Mouse (Mus musculus): Measurements from ENCODE around the gene Irf2bp1. TPM values are rescaled to one million over a fixed set of nuclear protein-coding genes. Genes with fewer than 3 reads are reported as not detected.

Irf2bp1 gene
- 40.1 TPM for polyA plus RNA-seq (2017; shearing (Covaris generic))

DNA sequence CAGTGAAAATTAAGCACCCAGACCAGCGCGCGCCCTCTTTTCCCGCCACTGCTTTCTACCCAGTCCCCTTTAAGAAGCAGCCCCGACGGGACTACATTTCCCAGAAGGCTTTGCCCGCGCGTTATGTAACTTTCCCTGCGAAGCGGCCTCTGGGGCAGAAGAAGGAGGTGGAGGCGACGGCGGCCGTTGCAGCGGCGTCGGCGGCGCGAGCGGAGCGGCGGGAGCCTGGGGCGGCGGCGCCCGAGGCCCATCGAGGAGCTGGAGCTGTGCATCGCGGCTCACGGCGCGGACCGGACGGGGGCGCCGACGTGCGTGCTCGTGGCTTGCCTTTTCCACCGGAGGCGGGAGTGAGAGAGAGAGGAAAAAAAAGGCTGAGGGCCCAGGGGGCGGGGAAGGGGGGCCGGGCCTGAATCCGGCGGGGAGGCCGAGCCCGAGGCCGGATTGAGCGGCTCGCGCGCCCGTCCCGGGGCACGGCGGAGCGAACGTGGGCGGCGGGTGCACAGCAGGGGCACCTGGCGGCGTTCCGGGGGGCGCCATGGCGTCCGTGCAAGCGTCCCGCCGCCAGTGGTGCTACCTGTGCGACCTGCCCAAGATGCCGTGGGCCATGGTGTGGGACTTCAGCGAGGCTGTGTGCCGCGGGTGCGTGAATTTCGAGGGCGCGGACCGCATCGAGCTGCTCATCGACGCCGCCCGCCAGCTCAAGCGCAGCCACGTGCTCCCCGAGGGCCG, at the start of gene Irf2bp1:
Gene Irf2bp1, plus strand, starts transcription at position 143 of the 729 bp plus-strand sequence.

DNA sequence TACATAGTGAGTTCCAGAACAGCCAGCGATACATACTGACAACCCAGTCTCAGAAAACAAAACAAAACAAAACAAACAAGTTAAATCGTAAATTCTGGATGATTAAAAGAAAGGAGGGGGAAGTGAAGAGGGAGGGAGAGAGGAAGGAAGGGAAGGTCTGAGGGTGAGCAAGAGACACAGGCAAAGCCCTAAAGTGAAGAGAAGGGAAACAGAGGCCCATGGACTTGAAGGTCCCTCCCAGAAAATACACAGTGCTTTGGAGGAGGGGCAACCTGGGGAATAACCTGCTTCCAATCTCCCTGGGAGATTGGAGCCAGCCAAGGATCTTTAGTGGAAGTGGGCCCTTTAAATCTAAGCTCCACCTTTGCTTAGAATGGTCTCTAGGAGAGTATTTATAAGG, 16.7 kb upstream of the Irf2bp1 start, which contains the start of gene Nanos2:
Gene Nanos2, plus strand, starts transcription at position 301 of the 400 bp plus-strand sequence.

DNA sequence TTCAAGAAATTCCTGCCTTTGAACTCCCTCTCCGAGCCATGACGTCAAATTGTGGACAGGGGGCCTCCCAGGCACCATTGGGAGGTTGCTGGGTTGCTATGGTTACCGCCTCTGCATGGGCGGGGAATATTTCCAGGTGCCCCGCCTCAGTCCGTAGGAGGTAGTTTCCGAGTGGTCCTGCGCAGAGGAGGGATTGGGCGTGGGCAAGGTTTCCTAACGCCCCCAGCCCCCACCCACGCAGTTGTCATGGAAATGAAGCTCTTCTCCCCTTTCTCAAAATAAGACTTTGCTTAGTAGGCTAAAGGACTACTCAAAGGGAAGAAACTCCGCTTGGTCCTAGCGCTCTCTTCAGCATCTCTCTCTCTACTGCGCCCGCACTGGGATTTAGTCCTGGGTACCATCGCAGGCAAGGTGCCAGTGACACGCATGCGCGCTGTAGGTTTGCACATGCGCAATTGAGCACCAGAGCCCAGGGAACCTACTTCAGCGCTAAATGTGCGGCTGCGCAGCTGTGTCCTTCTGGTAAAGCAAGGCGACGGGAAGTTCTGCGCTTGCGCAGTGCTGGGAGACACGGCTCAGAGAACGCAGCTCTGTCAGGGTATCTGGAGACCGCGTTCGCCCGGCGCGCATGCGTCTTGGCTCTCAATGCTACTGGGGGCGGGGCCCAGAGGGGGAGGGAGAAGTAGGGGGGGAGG, 13.1 kb upstream of the Irf2bp1 start, which contains the start of gene Mypop:
Gene Mypop, plus strand, starts transcription at position 645 of the 695 bp plus-strand sequence.

DNA sequence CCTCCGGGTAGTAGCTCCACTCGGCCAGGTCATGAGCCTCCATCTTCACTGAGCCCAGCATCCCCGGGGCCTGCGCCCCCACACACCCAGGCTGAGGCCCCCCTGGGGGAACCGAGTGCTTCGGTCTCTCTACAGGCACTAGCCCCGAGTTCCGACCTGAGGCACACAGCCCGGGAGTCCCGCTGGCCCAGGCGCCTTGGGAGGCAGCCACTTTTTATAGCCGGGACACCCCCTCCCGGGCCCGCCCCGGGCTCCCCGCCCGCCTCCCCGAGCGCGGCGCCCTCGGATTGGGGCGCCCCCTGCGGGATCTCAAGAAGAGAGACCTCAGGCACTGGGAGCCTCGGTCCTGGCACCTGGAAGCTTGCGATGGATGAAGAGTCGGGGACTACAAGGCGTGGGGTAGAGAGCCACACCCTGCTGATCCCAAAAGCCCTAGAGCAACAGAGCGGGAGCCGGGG, 19.5 kb downstream of the Irf2bp1 start, which contains the start of gene Foxa3:
Gene Foxa3, minus strand, starts transcription at position 182 of the 458 bp plus-strand sequence.

DNA sequence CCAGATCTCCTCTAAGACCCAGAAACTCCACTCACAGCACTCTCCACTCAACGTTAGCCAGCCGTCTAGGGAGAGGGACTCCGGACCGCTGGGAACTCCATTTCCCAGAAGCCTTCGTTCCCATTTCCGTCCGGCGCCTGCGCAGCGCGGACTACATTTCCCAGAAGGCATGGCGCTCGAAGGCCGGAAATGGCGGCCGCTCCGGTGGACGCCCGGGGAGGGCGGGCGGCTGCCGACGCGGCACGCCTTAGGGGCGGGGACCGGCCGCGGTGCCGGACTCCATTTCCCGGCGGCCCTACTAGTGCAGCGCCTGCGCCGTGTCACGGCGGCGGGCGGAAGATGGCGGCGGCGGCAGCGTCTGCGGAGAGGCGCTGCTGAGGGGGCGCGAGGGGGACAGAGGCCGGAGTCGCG, 20.3 kb downstream of the Irf2bp1 start, which contains the start of gene Sympk:
Gene Sympk, plus strand, starts transcription at position 282 of the 411 bp plus-strand sequence.

DNA sequence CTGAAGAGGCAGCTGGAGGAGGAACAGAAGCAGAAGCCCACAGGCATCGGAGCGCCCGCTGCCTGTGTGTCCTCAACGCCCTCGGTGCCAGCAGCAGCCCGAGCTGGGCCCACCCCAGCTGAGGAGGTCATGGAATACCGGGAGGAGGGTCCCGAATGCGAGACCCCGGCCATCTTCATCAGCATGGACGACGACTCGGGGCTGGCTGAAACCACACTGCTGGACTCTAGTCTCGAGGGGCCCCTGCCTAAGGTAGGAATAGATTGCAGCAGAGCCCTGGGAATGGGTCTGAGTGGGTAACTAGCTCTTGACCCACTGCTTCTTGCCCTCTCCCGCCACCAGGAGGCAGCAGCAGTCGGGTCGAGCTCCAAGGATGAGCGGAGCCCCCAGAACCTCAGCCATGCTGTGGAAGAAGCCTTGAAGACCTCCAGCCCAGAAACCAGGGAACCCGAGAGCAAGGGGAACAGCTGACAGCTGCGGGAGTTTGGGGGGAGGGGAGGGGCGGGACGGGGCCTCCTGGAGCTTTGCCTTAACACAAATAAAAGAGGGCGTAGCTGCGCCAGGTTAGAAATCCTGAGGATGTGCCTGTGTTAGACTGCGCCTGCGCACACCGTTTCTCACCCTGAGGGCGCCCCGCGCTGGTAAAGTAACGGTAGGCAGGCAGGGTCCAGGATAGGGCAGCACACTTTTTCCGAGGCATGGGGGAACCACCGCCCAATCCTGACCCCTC, 50.4 kb downstream of the Irf2bp1 start, which contains the start of gene Rsph6a:
Gene Rsph6a, plus strand, starts transcription at position 644 of the 730 bp plus-strand sequence.

Other genes starting within 250 kb of the Irf2bp1 start
- not detected for gene Psg19, start 205.5 kb upstream of the Irf2bp1 start, polyA plus RNA-seq (2017; shearing (Covaris generic))
- gene Psg17, start 182.4 kb upstream of the Irf2bp1 start, polyA plus RNA-seq (2017; shearing (Covaris generic)) = not detected
- gene Mill2, start 164.1 kb upstream of the Irf2bp1 start, polyA plus RNA-seq (2017; shearing (Covaris generic)) = not detected
- gene Pglyrp1, start 132.7 kb upstream of the Irf2bp1 start, polyA plus RNA-seq (2017; shearing (Covaris generic)) = 6.5 TPM
- 21.1 TPM for gene Ccdc61, start 93.6 kb upstream of the Irf2bp1 start, polyA plus RNA-seq (2017; shearing (Covaris generic))
- not detected for gene Nova2, start 78.2 kb upstream of the Irf2bp1 start, polyA plus RNA-seq (2017; shearing (Covaris generic))
- gene Nanos2, start 16.6 kb upstream of the Irf2bp1 start, polyA plus RNA-seq (2017; shearing (Covaris generic)) = not detected
- gene Mypop, start 12.8 kb upstream of the Irf2bp1 start, polyA plus RNA-seq (2017; shearing (Covaris generic)) = 5.7 TPM
- not detected for gene Foxa3, start 19.5 kb downstream of the Irf2bp1 start, polyA plus RNA-seq (2017; shearing (Covaris generic))
- 23.5 TPM for gene Sympk, start 20.3 kb downstream of the Irf2bp1 start, polyA plus RNA-seq (2017; shearing (Covaris generic))
- gene Rsph6a, start 50.6 kb downstream of the Irf2bp1 start, polyA plus RNA-seq (2017; shearing (Covaris generic)) = not detected
- gene Dmwd, start 72.2 kb downstream of the Irf2bp1 start, polyA plus RNA-seq (2017; shearing (Covaris generic)) = not detected
- gene Dmpk, start 79.8 kb downstream of the Irf2bp1 start, polyA plus RNA-seq (2017; shearing (Covaris generic)) = not detected
- gene Six5, start 90.5 kb downstream of the Irf2bp1 start, polyA plus RNA-seq (2017; shearing (Covaris generic)) = not detected
- gene Gm4969, start 114.3 kb downstream of the Irf2bp1 start, polyA plus RNA-seq (2017; shearing (Covaris generic)) = not detected
- 11.7 TPM for gene Fbxo46, start 115.8 kb downstream of the Irf2bp1 start, polyA plus RNA-seq (2017; shearing (Covaris generic))
- gene Qpctl, start 145.2 kb downstream of the Irf2bp1 start, polyA plus RNA-seq (2017; shearing (Covaris generic)) = 11.9 TPM
- gene Snrpd2, start 145.7 kb downstream of the Irf2bp1 start, polyA plus RNA-seq (2017; shearing (Covaris generic)) = 31.4 TPM
- not detected for gene Gipr, start 162.1 kb downstream of the Irf2bp1 start, polyA plus RNA-seq (2017; shearing (Covaris generic))
- gene Eml2, start 172.4 kb downstream of the Irf2bp1 start, polyA plus RNA-seq (2017; shearing (Covaris generic)) = 14.0 TPM
- 0.16 TPM for gene Gpr4, start 208.5 kb downstream of the Irf2bp1 start, polyA plus RNA-seq (2017; shearing (Covaris generic))
- gene Opa3, start 224.3 kb downstream of the Irf2bp1 start, polyA plus RNA-seq (2017; shearing (Covaris generic)) = 47.3 TPM